Mouse (Mus musculus) ES-E14 (cell line): ENCODE measurements around the gene Ntf3.

Experiments used
- CHD2 ChIP-seq: IDR thresholded peaks from 2 replicates; pipeline ENCODE4 v1.6.1; 2014; ENCODE audit warnings: mild to moderate bottlenecking, low read depth, low read length, inconsistent platforms
- HCFC1 ChIP-seq: IDR thresholded peaks from 2 replicates; pipeline ENCODE4 v1.6.1; 2012; ENCODE audit warnings: low read length, inconsistent platforms, borderline replicate concordance; ENCODE audit not compliant: insufficient read depth
- ZC3H11A ChIP-seq: IDR thresholded peaks from 2 replicates; pipeline ENCODE4 v1.6.1; 2012; ENCODE audit warnings: low read depth, mild to moderate bottlenecking, inconsistent platforms, low read length, borderline replicate concordance

GRCm38 (mm10) chr6:126057706-126058105 lies 109.0 kb downstream of the Ntf3 start:
- TF ChIP-seq ZC3H11A (no peak), HCFC1 (no peak), CHD2 (no peak)
